Mouse (Mus musculus) erythroblast, embryonic 14.5 days (primary cell): ENCODE results near the gene Atl2.

ENCODE experiments used
- GATA1 ChIP-seq: IDR thresholded peaks from 2 replicates; pipeline ENCODE4 v1.6.1; 2012; ENCODE audit warnings: low read length, inconsistent platforms, mixed read lengths
- TAL1 ChIP-seq: IDR thresholded peaks from 3 replicates; pipeline ENCODE4 v1.6.1; 2012; ENCODE audit warnings: low read length, inconsistent platforms, mixed read lengths

DNA sequence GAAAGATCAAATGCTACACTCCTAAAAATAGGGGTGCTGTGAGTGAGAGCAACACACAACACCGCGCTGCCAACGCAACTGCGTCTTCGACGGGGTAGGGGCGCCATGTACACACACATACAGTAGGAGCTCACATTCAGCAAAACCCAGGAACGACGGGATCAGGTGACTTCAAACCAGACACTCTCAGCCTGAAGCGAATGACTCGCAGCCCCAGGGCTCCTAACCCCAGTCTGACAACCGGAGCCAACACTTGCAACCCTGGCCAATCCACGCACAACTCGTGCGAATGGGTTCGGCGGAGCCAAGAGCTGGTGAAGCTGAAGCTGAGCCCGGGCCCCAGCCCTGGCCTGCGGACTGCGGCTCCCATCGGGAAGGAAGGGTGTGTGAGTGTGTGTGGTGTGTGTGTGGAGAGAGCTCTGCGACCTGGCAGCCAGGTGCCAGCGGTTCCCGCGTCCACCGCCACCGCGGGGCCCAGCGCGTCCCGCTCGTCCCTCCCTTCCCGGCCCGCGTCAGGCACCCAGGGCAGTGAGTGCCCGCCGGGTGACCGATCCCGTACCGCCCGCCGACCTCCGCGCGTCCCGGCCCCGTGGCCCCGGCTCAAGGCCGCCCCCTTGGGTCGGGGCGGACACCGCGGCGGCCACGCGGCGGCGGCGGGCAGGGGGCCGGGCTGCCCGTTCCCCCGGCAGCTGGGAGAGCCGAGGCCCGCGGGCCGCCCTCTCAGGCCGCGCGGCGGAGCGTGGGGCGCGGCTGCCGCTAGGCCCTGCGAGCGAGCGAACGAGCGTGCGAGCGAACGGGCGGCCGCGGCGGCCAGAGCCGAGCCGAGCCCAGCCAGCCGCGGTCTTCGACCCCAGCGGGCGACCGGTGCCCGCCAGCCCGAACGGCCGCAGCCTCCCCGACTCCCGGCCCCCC lies 696 bp downstream of the Atl2 start:
- TF ChIP-seq GATA1 (no peak), TAL1 (no peak)
